Mouse (Mus musculus) c-Kit-positive CD71-positive TER-119-positive erythroid progenitor cells, embryonic 14.5 days (primary cell): Measurements from ENCODE around the gene Il11.

Experiments
- DNase-seq: peaks from one replicate; pipeline ENCODE4 v3.0.0-alpha.2; 2013; ENCODE audit warnings: low spot score

The Il11 gene

GRCm38 (mm10) chr7:4742482-4742819, 40.2 kb downstream of the Il11 start:
- DNase-seq, result no peak

GRCm38 (mm10) chr7:4741672-4742481, 40.8 kb downstream of the Il11 start:
- DNase-seq, result no peak

- peak; percentile 82 for DNase-seq
Measured at GRCm38 (mm10) chr7:4741151-4741550, 41.5 kb downstream of the Il11 start.

- no peak for DNase-seq
Measured at GRCm38 (mm10) chr7:4740309-4740727, 42.3 kb downstream of the Il11 start.

- DNase-seq, result peak; percentile 98
Measured at GRCm38 (mm10) chr7:4739544-4740275, 42.9 kb downstream of the Il11 start, which contains the start of gene Kmt5c. Gene Kmt5c, plus strand, starts transcription at chr7:4740115.

GRCm38 (mm10) chr7:4739041-4739543, 43.6 kb downstream of the Il11 start:
- no peak for DNase-seq

GRCm38 (mm10) chr7:4732968-4733392, 49.7 kb downstream of the Il11 start:
- DNase-seq, result no peak

- DNase-seq, result no peak
Measured at GRCm38 (mm10) chr7:4731090-4731489, 51.6 kb downstream of the Il11 start.

GRCm38 (mm10) chr7:4725169-4725568, 57.5 kb downstream of the Il11 start, which contains the start of gene Tmem150b:
Gene Tmem150b, minus strand, starts transcription at chr7:4725249.
- no peak for DNase-seq

- no peak for DNase-seq
Measured at GRCm38 (mm10) chr7:4724359-4724758, 58.3 kb downstream of the Il11 start.

- no peak for DNase-seq
Measured at GRCm38 (mm10) chr7:4723508-4723907, 59.2 kb downstream of the Il11 start.
